Mouse (Mus musculus): Measurements from ENCODE around the gene Nell1.

DNA sequence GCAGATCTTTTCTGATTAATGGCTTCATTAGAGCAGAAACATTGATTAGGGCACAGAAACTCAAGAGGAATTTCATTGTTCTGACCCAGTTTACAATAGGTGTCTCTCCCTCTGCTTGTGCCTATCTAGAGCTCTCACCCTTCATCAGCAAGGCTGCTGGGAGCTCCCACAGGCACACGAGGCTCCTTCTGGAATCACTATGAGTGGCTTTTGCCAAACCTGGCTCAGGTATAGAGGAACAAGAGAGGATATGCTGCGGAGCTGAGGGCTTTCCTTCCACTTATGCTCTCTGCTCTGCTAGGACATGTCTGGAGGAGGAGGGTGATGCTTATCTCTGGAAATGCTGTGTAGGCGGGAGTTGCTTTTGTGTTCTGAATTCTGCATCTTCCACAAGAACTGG, 285.4 kb downstream of the Nell1 start:
- TF ChIP-seq CTCF (IDR thresholded peaks at IDR 0.05; ENCODE audit: borderline replicate concordance, insufficient read depth, low read length) (no peak), POLR2A (IDR thresholded peaks at IDR 0.05; ENCODE audit: low read depth, low read length) (no peak)
